Mouse (Mus musculus) C3H10T1/2 (cell line): ENCODE results near the gene Akap14. TPM values are rescaled to one million over a fixed set of nuclear protein-coding genes. Genes with fewer than 3 reads are reported as not detected.

Experiments
- polyA plus RNA-seq, 2 experiments: library from polyadenylated mRNA; unstranded; fragments of >200 nt; fragmentation: generic; extraction: Trizol; gene quantifications; one replicate each; pipeline ENCODE4 v1.2.1; 2012; ENCODE audit warnings: missing spikeins in 2 of 2

Akap14 gene
- under 1 TPM; 0.02 to 0.04 TPM for polyA plus RNA-seq

DNA sequence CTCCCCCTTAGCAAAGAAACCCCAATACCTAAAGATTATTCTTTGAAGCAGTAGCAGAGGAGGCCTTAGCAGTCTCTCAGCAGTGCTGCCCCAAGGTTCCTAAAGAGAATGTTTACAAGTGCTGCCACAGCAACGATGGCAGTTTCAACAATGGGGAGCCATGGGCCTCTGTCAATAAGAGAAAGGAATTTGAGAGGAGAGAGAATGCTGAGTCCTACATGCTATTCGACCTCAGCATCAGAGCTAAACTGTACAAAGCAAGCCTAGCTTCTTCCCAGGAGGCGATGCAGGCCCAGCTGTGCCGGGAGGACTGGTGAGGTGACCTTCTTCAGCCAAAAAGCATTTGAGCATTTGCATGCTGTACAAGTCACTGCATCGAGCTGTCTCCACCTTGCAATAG is at the start of gene Akap14:
Akap14 (minus strand) TSS at position 101 of the 400 bp plus-strand sequence.

DNA sequence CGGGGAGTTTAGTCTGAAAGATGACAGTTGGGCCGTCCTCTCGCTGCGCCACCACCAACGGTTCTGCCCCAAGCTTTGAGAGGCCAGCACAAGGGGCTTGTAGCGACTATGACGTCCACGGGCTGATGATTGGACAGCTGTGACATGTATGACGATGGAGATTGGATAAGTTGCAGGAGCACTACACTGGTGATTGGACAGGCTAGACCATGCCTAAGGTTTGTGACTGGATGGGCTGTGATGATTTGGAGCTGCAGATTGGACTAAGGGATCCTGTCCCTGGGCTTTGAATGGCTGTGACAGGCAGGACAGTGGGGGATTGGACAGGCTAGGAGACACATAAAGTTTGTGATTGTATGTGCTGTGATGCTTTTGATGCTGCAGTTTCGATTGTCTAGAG is 42.3 kb upstream of the Akap14 start, which contains the start of gene Gm9:
Gm9 (minus strand) TSS at position 101 of the 400 bp plus-strand sequence.

DNA sequence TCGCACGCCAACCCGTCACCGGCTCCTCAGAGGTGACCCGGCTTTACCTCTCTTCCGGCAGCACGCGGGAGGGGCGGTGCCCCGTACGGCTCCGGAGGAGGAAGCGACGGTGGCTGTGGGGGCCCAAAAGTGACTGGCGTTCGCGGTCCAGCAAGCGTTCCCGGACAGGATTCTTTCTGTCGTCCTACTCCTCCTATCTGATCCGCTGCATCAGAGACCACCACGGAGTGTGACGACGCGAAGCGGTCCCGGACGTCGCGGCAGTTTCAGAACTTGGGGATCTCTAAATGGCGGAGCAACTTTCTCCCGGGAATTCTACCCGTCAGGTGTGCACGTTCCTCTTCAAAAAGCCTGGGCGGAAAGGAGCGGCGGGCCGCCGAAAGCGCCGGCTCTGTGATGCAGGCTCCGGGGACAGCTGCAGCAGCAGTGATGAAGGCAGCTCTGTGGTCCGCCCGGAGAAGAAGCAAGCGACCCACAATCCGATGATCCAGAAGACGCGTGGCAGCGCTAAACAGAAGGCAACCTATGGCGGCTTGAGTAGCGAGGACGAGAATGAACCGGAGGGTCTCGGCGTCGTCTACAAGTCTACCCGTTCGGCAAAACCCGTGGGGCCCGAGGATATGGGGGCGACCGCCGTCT is 22.6 kb upstream of the Akap14 start, which contains the start of the genes Ndufa1 and Rnf113a1:
Ndufa1 (minus strand) TSS at position 59 of the 639 bp plus-strand sequence.
Rnf113a1 (plus strand) TSS at position 141 of the 639 bp plus-strand sequence.

DNA sequence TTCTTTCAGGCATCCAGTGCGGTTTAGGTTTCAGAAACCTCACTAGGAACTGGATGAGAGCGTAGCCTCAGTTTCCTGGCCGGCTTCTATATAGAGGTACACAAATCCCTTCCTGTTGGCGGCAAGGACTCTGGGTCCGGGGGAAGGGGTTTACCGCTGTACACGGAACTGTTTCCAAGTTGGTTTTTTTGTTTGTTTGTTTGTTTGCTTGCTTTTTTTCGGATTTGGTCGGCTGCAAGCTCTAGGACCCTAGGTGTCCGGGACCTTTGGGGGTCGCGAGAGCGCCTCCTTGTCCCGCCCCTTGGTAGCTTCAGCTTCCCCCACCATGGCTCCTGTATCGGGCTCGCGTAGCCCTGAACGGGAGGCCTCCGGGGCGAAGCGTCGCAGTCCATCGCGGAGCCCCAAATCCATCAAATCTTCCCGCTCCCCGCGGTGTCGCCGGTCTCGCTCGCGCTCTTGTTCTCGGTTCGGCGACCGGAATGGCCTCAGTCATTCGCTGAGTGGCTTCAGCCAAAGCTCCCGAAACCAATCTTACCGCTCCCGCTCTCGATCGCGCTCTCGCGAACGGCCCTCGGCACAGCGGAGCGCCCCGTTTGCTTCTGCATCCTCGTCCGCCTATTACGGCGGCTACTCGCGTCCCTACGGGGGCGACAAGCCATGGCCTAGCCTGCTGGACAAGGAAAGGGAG is 41.8 kb downstream of the Akap14 start, which contains the start of gene Nkap:
Nkap (plus strand) TSS at position 125 of the 688 bp plus-strand sequence.

DNA sequence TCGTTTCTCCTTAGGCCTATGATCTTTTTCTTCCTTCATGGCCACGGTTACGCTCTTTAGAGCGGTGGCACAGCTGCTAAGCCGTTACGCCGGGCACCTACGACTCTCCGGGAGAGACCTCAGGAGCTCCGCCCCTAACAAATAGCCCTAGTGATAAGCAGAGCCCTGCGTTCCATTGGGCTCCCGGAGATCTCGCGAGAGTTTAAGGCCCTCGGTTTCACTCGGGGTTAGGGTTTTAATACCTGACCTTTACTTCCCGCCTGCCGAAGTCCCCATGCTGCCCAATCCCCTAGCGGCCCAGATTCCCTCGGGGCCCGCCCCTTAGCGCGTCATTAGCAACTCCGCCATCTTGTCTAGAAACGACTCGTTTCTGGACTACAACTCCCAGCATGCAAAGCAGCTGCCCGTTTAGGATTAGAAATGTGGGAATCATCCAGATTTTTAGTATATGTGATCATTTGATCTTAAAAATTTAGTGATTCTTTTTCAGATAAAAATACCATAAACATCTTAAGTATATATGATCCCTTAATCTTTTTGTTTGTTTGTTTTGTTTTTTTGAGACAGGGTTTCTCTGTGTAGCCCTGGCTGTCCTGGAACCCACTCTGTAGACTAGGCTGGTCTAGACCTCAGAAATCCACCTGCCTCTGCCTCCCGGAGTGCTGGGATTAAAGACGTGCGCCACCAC is 58.3 kb downstream of the Akap14 start, which contains the start of gene Upf3b:
Upf3b (minus strand) TSS at position 130 of the 688 bp plus-strand sequence.

Other genes starting within 250 kb of the Akap14 start
- gene Sept6, start 177.0 kb downstream of the Akap14 start, polyA plus RNA-seq, result 10 to 100 TPM in 1 of 2 experiments, 1 to 10 TPM in 1; 3.2 to 23.6 TPM
- gene Sowahd, start 120.0 kb downstream of the Akap14 start, polyA plus RNA-seq, result not detected
- 1,000 to 10,000 TPM; 3,168 to 4,181 TPM for gene Rpl39, start 83.4 kb downstream of the Akap14 start, polyA plus RNA-seq
- 1 to 10 TPM; 1.4 to 5.8 TPM for gene Upf3b, start 58.5 kb downstream of the Akap14 start, polyA plus RNA-seq
- gene Nkap, start 42.0 kb downstream of the Akap14 start, polyA plus RNA-seq, result 1 to 10 TPM; 2.4 to 4.0 TPM
- gene Ndufa1, start 22.3 kb upstream of the Akap14 start, polyA plus RNA-seq, result 100 to 1,000 TPM in 1 of 2 experiments, 10 to 100 TPM in 1; 63.4 to 540 TPM
- 1 to 10 TPM; 4.5 to 7.6 TPM for gene Rnf113a1, start 22.4 kb upstream of the Akap14 start, polyA plus RNA-seq
- gene Gm9, start 42.2 kb upstream of the Akap14 start, polyA plus RNA-seq, result not detected
- not detected for gene Rhox1, start 53.4 kb upstream of the Akap14 start, polyA plus RNA-seq
- gene Rhox2a, start 76.1 kb upstream of the Akap14 start, polyA plus RNA-seq, result not detected
- not detected for gene Rhox3a, start 81.1 kb upstream of the Akap14 start, polyA plus RNA-seq
- not detected for gene Rhox4a, start 96.5 kb upstream of the Akap14 start, polyA plus RNA-seq
- gene Rhox3a2, start 211.2 kb upstream of the Akap14 start, polyA plus RNA-seq, result not detected
- gene Rhox4a2, start 222.0 kb upstream of the Akap14 start, polyA plus RNA-seq, result not detected
- not detected for gene Rhox2b, start 243.2 kb upstream of the Akap14 start, polyA plus RNA-seq